Mouse (Mus musculus) cortical plate, adult 2 months (tissue): Measurements from ENCODE around the gene 3110001I22Rik.

Experiments used
- CTCF ChIP-seq: fragments of 200-500 bp; IDR thresholded peaks from 2 replicates; pipeline ENCODE4 v1.5.1; 2011; ENCODE audit warnings: mild to moderate bottlenecking, control low read depth, low read length; ENCODE audit not compliant: insufficient read depth; ENCODE audit errors: extremely low read depth
- POLR2A ChIP-seq: fragments of 200-500 bp; IDR thresholded peaks from 2 replicates; pipeline ENCODE4 v1.6.1; 2011; ENCODE audit warnings: mild to moderate bottlenecking, low read length, control low read depth; ENCODE audit not compliant: insufficient read depth; ENCODE audit errors: extremely low read depth

GRCm38 (mm10) chr16:13674511-13674910, 2.8 kb downstream of the 3110001I22Rik start:
- TF ChIP-seq CTCF (no peak), POLR2A (no peak)
